Mouse (Mus musculus) CH12.LX (cell line): ENCODE measurements at regions not wholly inside any gene's neighbourhood (a gene's known extent, or its start where the extent isn't known, plus 50 kb on each side); places are given as distances from the start of the nearest gene placed in this dataset.
A peak's percentile ranks its signal among the peaks of the same experiment; 100 is the strongest.
"Not testable (repeated sequence)": the region's sequence is repeated elsewhere in the genome, so short reads cannot be mapped to it uniquely, and the experiment has no call there.

Experiments
- DNase-seq: peaks from one replicate; pipeline ENCODE4 v3.0.0-alpha.2; 2013; ENCODE audit errors: extremely low read depth
- H3K27ac ChIP-seq: 2 replicates; pipeline ENCODE4 v1.5.1; 2012; ENCODE audit warnings: low read depth, mild to moderate bottlenecking, control low read depth, moderate library complexity; ENCODE audit not compliant: insufficient read depth
- H3K27me3 ChIP-seq: replicated peaks from 2 replicates; pipeline ENCODE3; 2012; ENCODE audit warnings: inconsistent platforms
- H3K36me3 ChIP-seq, 2 experiments: replicated peaks in 1 of 2; 2 replicates each; pipeline versions ENCODE3 to v1.6.1; 2012; ENCODE audit warnings: inconsistent platforms in 1 of 2, low read length in 1 of 2, mild to moderate bottlenecking in 1 of 2, mixed read lengths in 1 of 2, moderate library complexity in 1 of 2; ENCODE audit not compliant: control insufficient read depth in 1 of 2, insufficient read depth in 1 of 2
- H3K4me1 ChIP-seq, 2 experiments: 2 replicates each; pipeline ENCODE4 v1.6.1; 2012; ENCODE audit warnings: inconsistent platforms in 1 of 2, moderate library complexity in 1 of 2; ENCODE audit not compliant: insufficient read depth in 2 of 2, control insufficient read depth in 1 of 2
- H3K4me2 ChIP-seq: 2 replicates; pipeline ENCODE4 v1.6.1; 2012; ENCODE audit warnings: low read depth, mild to moderate bottlenecking, control low read depth; ENCODE audit not compliant: poor library complexity, insufficient read depth, severe bottlenecking
- H3K4me3 ChIP-seq, 3 experiments: fragments of 150-350 bp in 1 of 3; sonication (generic) in 1 of 3; replicated peaks in 1 of 3; 2 replicates each; pipeline versions ENCODE3 to v1.5.1; 2011 to 2012; ENCODE audit warnings: low read depth in 2 of 3, low read length in 2 of 3, mild to moderate bottlenecking in 2 of 3, moderate library complexity in 2 of 3, control low read depth in 1 of 3, improper control_type of control experiment in 1 of 3, inconsistent platforms in 1 of 3, mixed read lengths in 1 of 3; ENCODE audit not compliant: poor library complexity in 1 of 3
- H3K79me2 ChIP-seq: replicated peaks from 2 replicates; pipeline ENCODE4 v1.6.1; 2012; ENCODE audit warnings: mild to moderate bottlenecking, moderate library complexity; ENCODE audit not compliant: control insufficient read depth, poor library complexity, insufficient read depth, severe bottlenecking; ENCODE audit errors: extremely low read depth
- H3K9ac ChIP-seq: 2 replicates; pipeline ENCODE4 v1.6.1; 2012; ENCODE audit warnings: low read depth, mild to moderate bottlenecking, control low read depth, moderate library complexity; ENCODE audit not compliant: insufficient read depth
- H3K9me3 ChIP-seq: replicated peaks from 2 replicates; pipeline ENCODE3; 2012; ENCODE audit warnings: low read length, inconsistent platforms, mixed read lengths
- CHD1 ChIP-seq: IDR thresholded peaks from 2 replicates; pipeline ENCODE4 v1.6.1; 2012; ENCODE audit warnings: low read depth, low read length, improper control_type of control experiment, inconsistent platforms
- CTCF ChIP-seq, 2 experiments: IDR thresholded peaks in 1 of 2; conservative IDR thresholded peaks in 1 of 2; 2 replicates each; pipeline ENCODE4 v1.5.1; 2011 to 2012; ENCODE audit warnings: low read depth in 2 of 2, low read length in 2 of 2, improper control_type of control experiment in 1 of 2, inconsistent platforms in 1 of 2, mild to moderate bottlenecking in 1 of 2, moderate library complexity in 1 of 2
- E2F4 ChIP-seq: IDR thresholded peaks from 2 replicates; pipeline ENCODE4 v1.6.1; 2011; ENCODE audit warnings: low read depth, low read length, improper control_type of control experiment; ENCODE audit not compliant: insufficient replicate concordance
- ELF1 ChIP-seq: IDR thresholded peaks from 2 replicates; pipeline ENCODE4 v1.6.1; 2014; ENCODE audit warnings: low read depth, mild to moderate bottlenecking, inconsistent platforms, low read length, improper control_type of control experiment
- EP300 ChIP-seq: IDR thresholded peaks from 2 replicates; pipeline ENCODE4 v1.6.1; 2011; ENCODE audit warnings: low read length, improper control_type of control experiment
- ETS1 ChIP-seq: conservative IDR thresholded peaks from 2 replicates; pipeline ENCODE4 v1.6.1; 2012; ENCODE audit warnings: low read depth, mild to moderate bottlenecking, inconsistent platforms, low read length, improper control_type of control experiment, moderate library complexity
- IRF4 ChIP-seq: IDR thresholded peaks from 2 replicates; pipeline ENCODE4 v1.6.1; 2014; ENCODE audit warnings: low read depth, mild to moderate bottlenecking, inconsistent platforms, low read length, improper control_type of control experiment
- JUN ChIP-seq: IDR thresholded peaks from 2 replicates; pipeline ENCODE4 v1.6.1; 2011; ENCODE audit warnings: low read depth, mild to moderate bottlenecking, low read length, improper control_type of control experiment, moderate library complexity; ENCODE audit not compliant: insufficient read depth
- JUND ChIP-seq: conservative IDR thresholded peaks from 2 replicates; pipeline ENCODE4 v1.6.1; 2011; ENCODE audit warnings: low read depth, low read length, improper control_type of control experiment
- MAFK ChIP-seq: IDR thresholded peaks from 2 replicates; pipeline ENCODE4 v1.6.1; 2011; ENCODE audit warnings: low read length, improper control_type of control experiment; ENCODE audit not compliant: insufficient replicate concordance
- MAX ChIP-seq: IDR thresholded peaks from 2 replicates; pipeline ENCODE4 v1.6.1; 2011; ENCODE audit warnings: low read length, improper control_type of control experiment
- MEF2A ChIP-seq: IDR thresholded peaks from 2 replicates; pipeline ENCODE4 v1.6.1; 2014; ENCODE audit warnings: low read depth, mild to moderate bottlenecking, inconsistent platforms, low read length, improper control_type of control experiment, borderline replicate concordance
- MYC ChIP-seq: IDR thresholded peaks from 2 replicates; pipeline ENCODE4 v1.6.1; 2011; ENCODE audit warnings: low read depth, mild to moderate bottlenecking, improper control_type of control experiment, low read length
- NRF1 ChIP-seq: IDR thresholded peaks from 2 replicates; pipeline ENCODE4 v1.6.1; 2014; ENCODE audit warnings: low read depth, mild to moderate bottlenecking, inconsistent platforms, low read length, improper control_type of control experiment, moderate library complexity
- PAX5 ChIP-seq: IDR thresholded peaks from 2 replicates; pipeline ENCODE4 v1.6.1; 2012; ENCODE audit warnings: low read length, inconsistent platforms, mixed read lengths
- POLR2AphosphoS2 ChIP-seq: IDR thresholded peaks from 2 replicates; pipeline ENCODE4 v1.6.1; 2011; ENCODE audit warnings: low read depth, low read length, improper control_type of control experiment
- RAD21 ChIP-seq: IDR thresholded peaks from 2 replicates; pipeline ENCODE4 v1.6.1; 2011; ENCODE audit warnings: low read depth, mild to moderate bottlenecking, low read length, improper control_type of control experiment, moderate library complexity
- RCOR1 ChIP-seq: conservative IDR thresholded peaks from 2 replicates; pipeline ENCODE4 v1.6.1; 2012; ENCODE audit warnings: low read depth, mild to moderate bottlenecking, inconsistent platforms, low read length, improper control_type of control experiment
- SMC3 ChIP-seq: IDR thresholded peaks from 2 replicates; pipeline ENCODE4 v1.6.1; 2011; ENCODE audit warnings: low read depth, low read length, improper control_type of control experiment
- TBP ChIP-seq: conservative IDR thresholded peaks from 2 replicates; pipeline ENCODE4 v1.6.1; 2011; ENCODE audit warnings: low read depth, low read length, improper control_type of control experiment
- TCF12 ChIP-seq: IDR thresholded peaks from 2 replicates; pipeline ENCODE4 v1.6.1; 2014; ENCODE audit warnings: low read depth, mild to moderate bottlenecking, inconsistent platforms, low read length, improper control_type of control experiment
- USF1 ChIP-seq: IDR thresholded peaks from 2 replicates; pipeline ENCODE4 v1.6.1; 2014; ENCODE audit warnings: low read depth, mild to moderate bottlenecking, inconsistent platforms, low read length, improper control_type of control experiment
- ZMIZ1 ChIP-seq: IDR thresholded peaks from 2 replicates; pipeline ENCODE4 v1.6.1; 2012; ENCODE audit warnings: low read depth, mild to moderate bottlenecking, inconsistent platforms, low read length, improper control_type of control experiment
- ZNF384 ChIP-seq: IDR thresholded peaks from 2 replicates; pipeline ENCODE4 v1.6.1; 2012; ENCODE audit warnings: low read depth, low read length, improper control_type of control experiment, inconsistent platforms
- dilution Hi-C: fragments of 300-500 bp; cut with MboI; formaldehyde crosslinking; loops from 2 replicates; pipeline ENCODE4 v1.14.3; 2020; ENCODE audit warnings: low sequenced_read_pairs; ENCODE audit not compliant: extremely low pct_unique_long_range_greater_than_20kb, extremely low pct_ligation_motif_present
- in situ Hi-C: fragments of 300-500 bp; cut with MboI; formaldehyde crosslinking; loops from 3 replicates; pipeline ENCODE4 v1.14.3; 2019; ENCODE audit warnings: low sequenced_read_pairs, low pct_ligation_motif_present, low pct_unique_long_range_greater_than_20kb, mixed read lengths

- no peaks in the 10 kb centered on the region for H3K27me3 ChIP-seq
- no peaks in the 10 kb centered on the region for H3K9me3 ChIP-seq
- H3K4me3 ChIP-seq: no peak overlapping the region
- peaks cover 3 to 4% of the 10 kb centered on the region in 2 experiments; a peak in 2 of 4 replicates for H3K4me1 ChIP-seq
- no peaks in the 10 kb centered on the region for H3K36me3 ChIP-seq
- DNase-seq: peak; percentile 30
- H3K79me2 ChIP-seq: no peaks in the 10 kb centered on the region
- dilution Hi-C loops: no loop called here
- TF ChIP-seq RAD21 (peak; percentile 42), IRF4 (no peak), MEF2A (no peak), ZNF384 (no peak), MYC (peak; percentile 32; the same call in 1 of the 2 replicates), CTCF (conservative IDR thresholded peaks at IDR 0.05 in 1 of 2, IDR thresholded peaks at IDR 0.05 in 1 of 2; ENCODE audit: low read depth in 2 of 2, low read length in 2 of 2) (peak; percentile 16 to 64; a peak in 2 of 4 replicates), TBP (no peak), POLR2AphosphoS2 (no peak), TCF12 (no peak), MAFK (no peak), NRF1 (no peak), RCOR1 (no peak), SMC3 (peak; percentile 48), EP300 (no peak), JUN (no peak), ELF1 (peak; percentile 59; the same call in 1 of the 2 replicates), CHD1 (no peak), ZMIZ1 (no peak), USF1 (no peak), MAX (peak; percentile 53; the same call in 1 of the 2 replicates), E2F4 (no peak), JUND (no peak), ETS1 (no peak), PAX5 (no peak)
- H3K27ac ChIP-seq: no peak overlapping the region
- H3K9ac ChIP-seq: no peak overlapping the region
- H3K4me2 ChIP-seq: no peak overlapping the region
- in situ Hi-C loops: no loop called here
Observed at GRCm38 (mm10) chr10:53461070-53461781, 81.5 kb upstream of the Cep85l start.

GRCm38 (mm10) chr10:53459706-53460105 is 80.0 kb upstream of the Cep85l start:
- H3K9ac ChIP-seq, H3K79me2 ChIP-seq, H3K4me1 ChIP-seq, H3K9me3 ChIP-seq, DNase-seq, in situ Hi-C loops, H3K27me3 ChIP-seq, H3K4me3 ChIP-seq, dilution Hi-C loops, H3K27ac ChIP-seq, H3K36me3 ChIP-seq, H3K4me2 ChIP-seq: not testable (repeated sequence)
